Mouse (Mus musculus): ENCODE results near the gene Rnaseh2c.

Gene Rnaseh2c

DNA sequence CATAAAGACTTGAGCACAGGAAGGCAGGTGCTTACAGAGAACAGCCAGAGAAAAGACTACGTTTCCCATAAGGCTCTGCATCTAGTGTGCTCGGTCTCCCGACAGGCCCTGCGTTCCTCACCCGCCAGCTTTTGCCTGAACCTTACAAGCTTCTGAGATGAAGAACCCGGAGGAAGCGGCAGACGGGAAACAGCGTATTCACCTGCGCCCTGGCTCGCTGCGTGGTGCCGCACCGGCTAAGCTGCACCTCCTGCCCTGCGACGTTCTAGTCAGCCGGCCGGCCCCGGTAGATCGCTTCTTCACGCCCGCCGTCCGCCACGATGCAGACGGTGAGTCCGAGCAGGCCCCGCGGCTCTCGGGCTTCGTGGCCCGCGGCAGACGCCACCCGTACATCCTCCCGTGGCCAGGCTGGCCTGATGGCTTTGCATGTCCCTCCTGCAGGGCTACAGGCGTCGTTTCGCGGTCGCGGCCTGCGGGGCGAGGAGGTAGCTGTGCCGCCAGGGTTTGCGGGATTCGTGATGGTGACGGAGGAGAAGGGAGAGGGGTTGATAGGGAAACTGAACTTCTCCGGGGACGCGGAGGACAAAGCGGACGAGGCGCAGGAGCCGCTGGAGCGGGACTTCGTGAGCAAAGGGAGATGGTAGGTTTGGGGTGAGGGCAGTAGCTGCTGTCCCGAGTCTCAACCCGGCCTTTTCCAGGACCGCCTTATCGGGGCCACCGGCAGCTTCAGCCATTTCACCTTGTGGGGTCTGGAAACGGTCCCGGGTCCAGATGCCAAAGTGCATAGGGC lies at the start of gene Rnaseh2c:
Gene Rnaseh2c, plus strand, starts transcription at position 122 of the 790 bp plus-strand sequence.
- DNase-seq (ENCODE audit: low read depth, low spot score), result peak; percentile 80

DNA sequence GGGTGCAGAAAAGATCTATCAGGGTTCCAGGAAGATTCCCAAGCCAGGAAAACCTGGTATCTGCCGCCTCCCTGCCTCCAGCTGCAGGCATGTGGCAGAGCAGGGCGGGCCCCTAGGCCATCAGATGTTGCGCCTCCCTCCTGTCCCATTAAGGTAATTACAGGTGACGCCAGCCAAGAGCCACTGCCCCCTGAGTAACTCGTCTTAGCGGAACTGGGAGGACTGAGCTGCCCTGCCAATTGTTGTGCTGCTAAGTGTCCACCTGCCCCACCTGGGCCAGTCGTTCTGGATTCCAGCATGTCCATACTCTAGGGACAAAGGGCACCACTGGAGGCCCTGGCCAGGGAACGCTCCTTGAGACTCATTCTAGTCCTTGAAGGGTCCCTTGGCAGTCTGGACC lies 47.9 kb upstream of the Rnaseh2c start:
- DNase-seq (ENCODE audit: low read depth, low spot score), result no peak

DNA sequence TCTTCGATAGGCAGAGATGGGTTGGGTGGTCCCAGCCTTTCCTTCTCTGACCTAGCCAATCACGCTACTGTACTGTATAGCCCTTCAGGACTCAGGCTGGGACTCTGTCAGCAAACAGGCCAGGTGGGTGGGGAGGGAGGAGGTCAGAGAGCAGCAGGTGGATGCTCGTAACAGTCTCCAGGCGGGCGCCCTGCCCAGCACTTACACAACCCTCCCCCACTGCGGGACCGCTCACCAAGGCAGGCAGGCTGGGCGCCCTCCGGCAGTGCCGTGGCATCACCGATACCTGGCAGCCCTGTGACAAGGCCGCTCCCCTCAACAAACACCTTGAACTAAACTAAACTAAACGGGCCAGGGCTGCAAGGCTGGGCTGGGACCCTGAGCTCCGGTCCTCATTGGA lies 47.5 kb upstream of the Rnaseh2c start:
- DNase-seq (ENCODE audit: low read depth, low spot score), result no peak

DNA sequence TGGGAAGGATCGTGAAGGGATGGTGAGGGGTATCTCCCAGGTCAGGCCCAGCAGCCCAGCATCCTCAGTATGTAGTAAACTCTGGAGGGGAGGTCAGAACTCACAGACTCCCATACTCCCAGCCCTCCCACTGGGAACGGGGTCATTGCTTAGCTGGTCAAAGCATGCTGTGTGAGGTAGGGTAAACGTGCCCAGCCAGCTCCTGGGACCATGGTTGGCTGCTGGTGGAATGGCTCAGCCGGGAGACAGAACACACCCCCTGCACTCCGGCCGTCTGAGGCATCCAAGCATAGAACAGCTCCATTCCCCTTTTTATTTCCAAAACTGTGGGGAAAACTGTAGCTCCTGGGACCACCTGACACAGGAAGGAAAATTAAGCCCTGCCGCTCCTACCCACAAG lies 43.5 kb upstream of the Rnaseh2c start:
- no peak for DNase-seq (ENCODE audit: low read depth, low spot score)

DNA sequence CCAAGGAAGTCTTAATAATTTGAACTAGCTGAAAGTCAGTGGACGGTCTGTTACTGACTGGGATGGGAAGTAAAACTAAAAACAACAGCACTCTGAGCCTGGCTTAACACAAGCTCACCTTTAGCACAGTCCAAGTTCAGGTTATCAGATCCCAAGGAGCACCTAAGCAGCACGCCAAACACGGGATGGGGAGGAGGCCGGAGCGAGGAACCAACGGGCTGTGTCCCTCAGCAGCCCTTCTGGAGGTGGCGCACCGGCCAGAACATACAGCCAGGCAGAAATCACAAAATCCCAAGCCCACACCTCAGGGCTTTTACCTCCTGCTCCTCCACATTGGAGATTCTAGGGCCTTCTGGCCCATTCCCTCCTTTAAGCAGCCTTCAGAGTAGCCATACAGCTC lies 42.9 kb upstream of the Rnaseh2c start:
- DNase-seq (ENCODE audit: low read depth, low spot score), result no peak

DNA sequence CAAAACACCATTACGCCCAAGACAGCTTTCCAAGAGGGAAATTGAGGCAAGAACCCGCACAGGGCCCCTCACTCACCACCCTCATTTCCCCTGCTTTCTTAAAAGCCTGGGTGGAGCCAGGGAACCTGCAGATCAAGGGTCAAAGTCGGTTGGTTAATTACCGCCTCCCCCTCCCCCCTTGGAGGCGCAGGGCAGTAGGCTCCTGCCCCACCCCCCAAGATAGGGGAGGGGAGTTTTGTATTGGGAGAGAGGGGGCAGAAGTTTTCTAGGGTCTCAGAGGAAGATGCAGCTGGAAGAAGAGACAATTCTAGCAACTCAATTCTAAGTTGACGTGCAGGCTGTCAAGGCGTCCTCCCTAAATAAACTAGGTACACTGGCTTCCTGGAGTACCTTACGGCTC lies 42.4 kb upstream of the Rnaseh2c start:
- no peak for DNase-seq (ENCODE audit: low read depth, low spot score)

DNA sequence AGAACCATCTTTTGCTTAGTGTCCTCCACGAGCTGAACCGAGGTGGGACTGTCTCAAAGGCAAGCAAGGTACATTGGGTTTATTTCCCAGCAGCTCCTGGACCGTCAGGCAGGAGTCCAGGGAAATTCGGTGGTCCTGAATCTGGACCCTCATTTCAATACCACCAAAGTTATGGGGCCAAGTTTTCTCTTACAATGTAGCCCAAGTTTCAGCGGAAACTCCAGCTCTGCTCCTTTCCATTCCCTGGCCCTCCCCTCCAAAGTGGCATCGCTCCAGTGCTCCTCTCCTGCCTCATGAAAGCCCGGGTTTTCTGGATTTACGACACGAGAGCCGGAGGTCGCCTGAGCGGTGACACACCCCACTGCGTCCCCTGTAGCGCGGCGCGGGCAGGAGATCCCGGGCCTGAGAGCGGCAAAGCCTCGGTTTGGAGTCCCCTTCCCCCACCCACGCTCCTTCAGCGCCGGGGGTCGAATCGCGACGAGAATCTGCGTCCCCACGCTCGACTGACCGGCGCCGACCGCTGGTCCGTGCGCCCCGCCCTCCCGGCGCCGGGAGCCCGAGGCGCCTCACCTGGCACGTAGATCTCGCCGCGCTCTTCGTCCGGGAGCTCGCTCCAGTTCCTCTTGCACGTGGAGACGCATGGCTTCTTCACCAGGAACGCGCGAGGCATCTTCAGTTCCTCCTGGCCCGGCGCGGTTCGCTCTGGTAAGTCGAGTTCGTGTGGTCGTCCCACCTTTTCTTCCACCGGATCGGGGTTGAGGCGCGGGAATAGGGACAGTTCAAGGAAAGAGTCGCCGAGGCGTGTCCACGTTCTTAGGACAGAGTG lies 41.8 kb upstream of the Rnaseh2c start:
- DNase-seq (ENCODE audit: low read depth, low spot score), result no peak

DNA sequence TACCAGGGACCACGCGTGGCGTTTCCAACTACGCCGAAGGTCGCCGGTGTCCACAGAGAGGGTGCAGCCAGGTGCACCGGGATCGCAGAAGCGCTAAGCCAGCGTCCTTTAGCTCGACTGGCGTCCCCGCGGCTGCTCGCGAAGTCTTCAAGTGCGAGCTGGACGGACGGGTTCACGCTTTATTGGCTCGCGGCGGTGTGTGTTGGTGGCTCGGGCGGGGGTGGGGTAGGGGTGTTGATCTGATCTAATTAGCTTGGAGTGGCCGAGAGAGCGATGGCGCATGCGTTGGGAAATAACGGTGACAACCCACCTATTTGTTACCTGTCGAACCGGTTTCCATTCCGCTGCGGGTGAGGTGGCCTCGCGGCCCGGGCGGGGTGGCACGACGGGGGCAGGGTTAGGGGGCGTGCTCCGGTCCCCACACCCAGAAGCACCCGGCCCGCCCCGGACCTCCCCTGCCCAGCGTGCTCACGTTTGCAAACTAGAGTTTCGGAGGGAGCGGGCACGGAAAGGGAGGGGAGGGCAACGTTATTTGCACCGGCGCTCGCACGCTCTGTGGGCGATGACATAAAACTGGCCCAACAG lies 41.1 kb upstream of the Rnaseh2c start, which contains the start of gene Ovol1:
Gene Ovol1, minus strand, starts transcription at position 190 of the 585 bp plus-strand sequence.
- DNase-seq (ENCODE audit: low read depth, low spot score), result no peak

DNA sequence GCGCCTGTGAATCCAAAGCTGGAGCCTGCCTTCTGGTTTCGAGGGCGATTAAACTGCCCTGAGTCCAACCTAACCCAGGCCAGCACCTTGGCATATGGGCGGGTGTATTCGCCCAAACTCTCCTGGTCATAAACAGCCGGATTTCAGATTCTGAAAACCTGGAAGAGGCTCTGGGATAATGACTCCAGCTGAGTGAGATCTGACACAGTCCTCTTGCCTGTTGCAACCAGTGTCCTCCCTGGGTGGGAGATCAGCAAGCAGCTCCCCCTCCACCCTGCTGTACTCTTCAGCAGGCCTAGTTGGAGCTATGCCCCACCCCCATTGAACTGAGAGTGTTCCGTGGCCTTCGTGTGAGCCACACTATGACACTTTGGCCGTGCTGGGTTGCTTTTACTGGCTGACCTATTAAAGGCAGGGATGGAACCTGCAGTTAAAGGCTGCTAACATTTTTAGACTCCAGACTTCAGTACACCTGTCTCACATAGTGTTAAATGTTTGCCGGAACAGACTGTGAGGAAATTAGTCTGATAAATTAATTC lies 40.4 kb upstream of the Rnaseh2c start:
- DNase-seq (ENCODE audit: low read depth, low spot score), result no peak

DNA sequence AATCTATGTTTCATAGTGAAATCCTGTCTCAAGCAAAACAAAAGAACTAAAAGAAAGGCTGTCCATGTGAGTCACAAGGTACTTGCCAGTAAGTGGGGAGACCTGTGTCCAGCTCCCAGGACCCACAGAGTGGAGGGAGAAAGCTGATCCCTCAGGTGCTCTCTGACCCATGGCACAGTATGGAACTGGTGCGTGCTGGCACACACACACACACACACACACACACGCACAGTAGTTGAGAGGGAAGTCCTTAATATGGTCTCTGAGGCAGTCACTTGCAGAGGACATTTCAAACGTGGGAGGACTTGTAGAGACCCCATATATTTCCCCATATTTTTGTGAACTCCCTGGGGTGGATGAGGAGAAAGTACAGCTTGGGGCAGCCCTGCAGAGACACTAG lies 39.8 kb upstream of the Rnaseh2c start:
- no peak for DNase-seq (ENCODE audit: low read depth, low spot score)

DNA sequence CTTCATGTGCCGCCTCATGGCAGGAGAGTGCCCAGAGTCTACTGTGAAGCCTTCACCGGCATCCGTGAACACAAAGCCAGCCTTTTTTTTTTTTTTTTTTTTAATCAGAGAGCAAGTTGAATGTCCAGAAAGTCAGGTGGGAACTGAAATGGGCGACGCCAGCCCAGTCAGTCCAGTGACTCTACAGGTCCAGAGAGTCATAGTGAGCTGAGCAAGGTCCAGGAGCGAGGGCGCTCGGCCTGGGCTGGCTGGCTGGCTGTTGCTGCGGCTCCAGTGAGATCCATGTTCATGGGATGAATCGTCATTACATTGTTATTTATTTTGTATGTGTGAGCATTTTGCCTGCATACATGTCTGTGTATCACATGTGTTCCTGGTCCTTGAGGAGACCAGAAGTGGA lies 38.9 kb upstream of the Rnaseh2c start:
- no peak for DNase-seq (ENCODE audit: low read depth, low spot score)

DNA sequence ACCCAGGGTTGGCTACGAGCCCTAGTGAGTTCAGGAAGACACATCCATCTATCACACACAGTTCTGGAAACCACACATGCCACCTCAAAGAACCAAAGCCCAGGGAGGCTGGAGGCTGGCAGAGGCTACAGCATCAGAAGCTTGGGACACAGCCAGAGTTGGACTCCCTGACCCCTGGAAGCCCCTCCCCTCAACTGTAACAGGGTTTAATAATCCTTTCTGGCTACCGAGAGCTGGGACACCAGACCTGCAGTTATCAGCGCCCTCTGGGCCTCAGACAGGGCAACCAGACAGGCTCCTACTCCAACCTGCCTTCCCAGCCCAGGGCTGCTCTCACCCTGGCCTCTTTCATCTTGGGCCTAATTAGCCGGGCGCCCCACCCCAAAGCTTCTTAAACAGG lies 35.4 kb upstream of the Rnaseh2c start:
- no peak for DNase-seq (ENCODE audit: low read depth, low spot score)

DNA sequence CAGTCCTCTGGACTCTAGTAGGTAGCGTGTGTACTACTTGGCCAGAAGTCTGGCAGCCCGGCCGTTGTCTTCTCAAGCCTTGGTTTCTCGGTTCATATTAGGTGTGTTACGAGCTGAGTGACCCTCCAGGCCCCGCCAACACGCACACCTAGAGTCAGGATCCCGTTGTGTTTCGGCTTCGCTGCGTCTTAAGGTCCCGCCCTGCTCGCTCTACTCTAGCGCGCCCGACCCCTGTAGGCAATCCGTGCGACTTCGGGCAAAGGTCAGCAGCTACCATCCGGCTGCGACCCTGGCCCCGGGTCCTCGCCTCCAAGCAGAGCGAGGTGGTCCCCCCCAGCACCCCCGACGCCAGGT lies 34.5 kb upstream of the Rnaseh2c start:
- DNase-seq (ENCODE audit: low read depth, low spot score), result no peak

DNA sequence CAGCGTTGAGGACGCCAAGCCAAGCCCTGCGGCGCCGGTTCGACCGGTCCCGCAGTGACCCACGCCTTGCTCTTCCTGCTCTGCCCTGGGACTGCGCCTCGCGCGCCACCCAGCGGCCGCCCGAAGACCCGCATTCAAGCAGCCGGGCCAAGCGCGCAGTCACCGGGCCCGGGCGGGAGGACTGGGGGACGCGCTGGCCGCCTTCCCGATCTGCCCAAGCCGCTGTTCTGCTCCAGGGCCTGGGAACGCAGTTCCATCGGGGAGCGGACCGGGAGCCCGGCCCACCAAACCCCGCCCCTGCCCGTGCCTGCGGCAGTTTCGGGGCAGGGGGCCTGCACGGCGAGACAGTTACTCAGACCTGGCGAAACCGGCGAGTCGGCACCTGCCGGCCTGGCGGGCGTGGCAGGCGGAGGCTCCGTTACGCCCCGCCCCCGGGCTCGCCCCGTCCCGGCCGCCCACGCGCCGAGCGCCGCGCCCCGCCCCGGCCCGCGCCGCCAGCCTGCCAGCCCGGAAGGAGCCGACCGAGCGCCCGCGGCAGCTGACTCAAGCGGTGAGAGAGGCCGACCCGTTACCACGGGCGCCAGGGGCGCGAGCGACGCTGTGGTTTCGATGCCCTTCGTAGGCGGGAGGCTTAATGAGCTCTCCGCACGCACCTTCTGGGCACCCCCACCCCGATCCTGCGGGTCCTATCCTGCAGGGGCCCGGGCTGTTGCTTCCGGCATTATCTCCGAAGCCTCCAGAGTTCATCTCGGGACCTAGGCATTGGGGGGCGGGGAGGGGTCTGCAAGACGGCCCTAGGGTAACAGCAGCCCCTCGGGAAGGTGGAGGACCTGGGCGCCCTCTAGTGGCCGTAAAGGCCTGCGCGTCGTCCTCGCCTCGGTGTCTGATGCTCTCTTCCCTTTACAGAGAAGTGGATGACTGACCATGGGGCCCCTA lies 33.9 kb upstream of the Rnaseh2c start, which contains the start of gene Ap5b1:
Gene Ap5b1, plus strand, starts transcription at position 492 of the 936 bp plus-strand sequence.
- DNase-seq (ENCODE audit: low read depth, low spot score), result peak; percentile 65

DNA sequence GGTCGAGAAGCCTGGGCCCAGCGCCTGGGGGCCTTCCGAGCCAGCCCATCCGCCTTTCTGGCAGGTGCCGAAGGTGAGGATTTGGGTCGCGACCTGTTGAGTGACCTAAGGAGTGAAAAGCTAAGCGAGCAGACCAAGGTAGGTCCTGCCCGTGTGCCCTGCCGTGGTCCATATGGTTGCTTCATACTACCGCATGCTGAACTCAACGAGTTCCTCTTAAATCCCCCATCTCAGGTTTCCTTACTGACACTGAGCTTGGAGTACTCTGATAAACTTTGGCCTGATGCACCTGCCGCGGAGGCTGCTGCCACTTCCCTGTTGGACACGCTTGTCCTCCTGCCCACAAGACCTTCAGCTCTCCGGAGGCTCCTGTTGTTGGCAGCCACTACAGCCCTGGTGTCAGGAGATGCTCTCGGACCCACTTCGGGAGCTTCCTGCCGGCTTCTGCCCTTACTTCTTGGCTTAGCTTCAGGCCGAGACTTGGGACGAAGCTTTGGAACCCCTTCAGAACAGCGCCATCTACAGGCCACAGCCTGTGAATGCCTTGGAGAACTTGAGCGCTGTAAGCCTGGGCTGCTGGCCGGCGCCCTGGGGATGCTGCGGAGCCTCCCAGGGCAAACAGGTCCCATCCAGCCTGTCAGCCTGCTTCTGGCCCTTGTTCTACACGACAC lies 33.1 kb upstream of the Rnaseh2c start:
- DNase-seq (ENCODE audit: low read depth, low spot score), result peak; percentile 40

DNA sequence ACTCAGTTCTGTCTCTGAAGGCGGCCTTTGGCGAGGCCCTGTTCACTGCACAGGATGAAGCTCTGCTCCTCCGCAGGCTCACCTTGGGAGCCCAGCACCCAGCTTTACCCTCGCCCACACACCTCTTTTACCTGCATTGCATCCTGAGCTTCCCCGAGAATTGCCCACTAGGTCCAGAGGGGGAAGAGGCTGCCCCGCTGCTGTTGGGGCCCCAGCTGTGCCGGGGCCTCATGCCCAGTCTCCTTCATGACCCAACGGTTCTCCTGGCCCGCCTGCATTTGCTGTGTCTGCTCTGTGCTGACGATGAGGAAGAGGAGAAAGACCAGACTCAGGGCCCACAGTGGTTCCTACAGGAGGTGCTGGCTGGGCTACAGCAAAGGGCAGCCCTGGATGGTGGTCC lies 32.2 kb upstream of the Rnaseh2c start:
- DNase-seq (ENCODE audit: low read depth, low spot score), result no peak

DNA sequence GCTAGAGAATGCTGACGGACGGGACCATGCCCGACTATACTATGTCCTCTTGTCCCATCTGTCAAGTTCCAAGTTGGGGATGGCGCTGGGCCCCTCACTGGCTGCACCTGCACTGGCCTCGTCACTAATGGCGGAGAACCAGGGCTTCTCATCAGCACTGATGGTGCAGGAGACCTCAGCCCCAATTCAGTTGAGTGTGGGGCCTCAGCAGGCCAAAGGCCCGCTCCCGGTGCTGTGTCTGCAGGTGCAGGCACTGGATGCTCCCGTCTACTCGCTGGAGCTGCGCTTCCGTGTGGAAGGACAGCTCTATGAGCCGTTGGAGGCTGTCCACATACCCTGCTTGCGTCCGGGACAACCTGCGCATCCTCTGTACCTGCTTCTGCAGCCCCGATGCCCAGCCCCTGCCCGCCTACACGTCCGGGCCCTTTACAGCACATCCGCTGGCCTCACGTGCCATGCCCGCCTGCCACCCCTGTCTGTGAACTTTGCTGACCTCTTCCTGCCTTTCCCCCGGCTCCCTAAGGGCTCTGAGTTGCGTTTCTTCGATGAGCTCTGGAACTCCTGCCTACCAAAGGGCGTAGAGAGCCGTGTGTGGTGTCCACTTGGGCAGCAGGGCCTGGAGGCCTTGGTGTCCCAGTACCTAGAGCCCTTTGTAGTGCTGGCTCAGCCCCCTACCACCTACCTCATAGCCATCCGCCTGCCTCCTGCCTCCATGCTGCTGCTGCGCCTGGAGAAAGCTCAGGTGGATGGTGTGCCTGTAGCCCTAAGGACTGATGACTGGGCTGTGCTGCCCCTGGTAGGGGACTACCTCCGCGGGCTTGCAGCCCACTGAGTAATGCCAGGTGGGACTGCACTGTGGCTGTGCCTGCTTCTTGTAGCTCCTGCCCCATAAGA lies 31.1 kb upstream of the Rnaseh2c start:
- DNase-seq (ENCODE audit: low read depth, low spot score), result no peak

DNA sequence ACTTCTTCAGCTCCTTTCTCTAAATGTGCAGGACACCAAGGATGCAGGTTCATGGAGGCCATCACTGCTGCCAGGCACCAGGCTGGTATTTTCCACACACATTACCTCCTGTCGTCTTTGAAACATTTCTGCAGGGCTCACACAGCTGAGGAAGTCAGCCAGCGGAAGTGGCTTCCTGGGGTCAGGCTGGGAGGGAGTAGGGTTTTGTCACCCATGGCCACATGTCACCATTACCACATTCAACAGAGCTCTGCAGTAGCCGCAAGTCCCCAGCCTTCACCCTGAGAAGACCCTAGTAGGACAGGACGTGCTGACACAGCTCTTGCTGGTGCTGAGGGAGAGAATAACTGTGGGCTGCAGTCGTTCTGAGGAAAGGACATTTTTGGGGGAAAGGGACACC lies 29.8 kb upstream of the Rnaseh2c start:
- DNase-seq (ENCODE audit: low read depth, low spot score), result no peak

DNA sequence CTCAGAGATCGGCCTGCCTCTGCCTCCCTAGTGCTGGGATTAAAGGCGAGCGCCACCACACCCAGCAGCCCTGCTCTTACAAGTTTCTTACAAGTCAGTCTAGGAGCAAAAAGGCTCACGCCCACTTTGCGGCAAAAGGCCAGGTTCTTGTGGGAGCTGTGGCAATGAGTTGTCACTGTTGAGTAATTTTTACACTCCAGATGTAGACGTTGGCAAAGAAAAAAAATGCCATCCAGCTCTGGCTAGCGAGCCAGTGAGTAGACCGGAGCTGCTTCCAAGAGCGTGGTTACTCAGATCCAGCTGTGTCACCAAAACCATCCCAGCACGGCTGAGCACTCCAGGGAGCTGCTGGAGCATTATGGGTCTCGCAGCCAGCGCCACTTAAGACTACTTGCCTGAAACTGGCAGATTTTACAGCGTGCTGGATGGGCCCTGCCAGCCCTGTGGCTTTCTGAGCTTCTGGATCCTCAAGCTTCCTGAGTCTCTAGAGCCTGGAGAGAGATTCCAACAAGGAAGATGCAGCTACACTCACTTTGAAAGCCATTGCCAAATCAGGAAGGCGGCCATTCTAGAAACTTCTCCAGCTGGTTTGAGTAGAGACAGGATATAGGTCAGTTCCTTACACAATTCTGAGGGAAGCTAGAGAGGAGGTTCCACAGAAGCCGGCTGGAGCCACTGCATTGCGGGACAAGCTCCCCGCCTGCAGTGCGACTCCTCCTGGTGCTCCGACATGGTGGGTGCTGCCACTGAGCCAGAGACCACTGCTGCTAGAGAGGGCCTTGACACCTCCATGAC lies 29.1 kb upstream of the Rnaseh2c start:
- DNase-seq (ENCODE audit: low read depth, low spot score), result no peak
